Mouse (Mus musculus): ENCODE measurements around the gene Gpr107. TPM values are rescaled to one million over a fixed set of nuclear protein-coding genes. Genes with fewer than 3 reads are reported as not detected.

Gpr107 gene
- polyA plus RNA-seq, 1 experiment from 2014 or later: 34.9 TPM

GRCm38 (mm10) chr2:31206211-31206610 is 54.1 kb downstream of the Gpr107 start:
- H3K4me2 ChIP-seq (ENCODE audit: low read length): no peak overlapping the region
- H3K9ac ChIP-seq (ENCODE audit: low read depth, low read length): no peak overlapping the region
- 77% methylated on average over 4 of the region's 4 CpGs for WGBS
- H3K27ac ChIP-seq (ENCODE audit: low read length): no peak overlapping the region
- H3K9me3 ChIP-seq (replicated peaks; ENCODE audit: control insufficient read depth, low read length, poor library complexity, severe bottlenecking): no peaks in the 10 kb centered on the region
- no peak for ATAC-seq
- no peak overlapping the region for H3K4me3 ChIP-seq (ENCODE audit: low read depth, low read length)
- H3K27me3 ChIP-seq (ENCODE audit: control insufficient read depth, insufficient read depth, low read depth, low read length): no peaks in the 10 kb centered on the region
- H3K4me1 ChIP-seq (ENCODE audit: control insufficient read depth, insufficient read depth, low read length): peaks cover 23% of the 10 kb centered on the region
- no peaks in the 10 kb centered on the region; the same call in none of the 2 replicates for H3K36me3 ChIP-seq (ENCODE audit: control insufficient read depth, insufficient read depth, low read length)

GRCm38 (mm10) chr2:31206882-31207281 is 54.8 kb downstream of the Gpr107 start:
- no peak overlapping the region for H3K4me2 ChIP-seq (ENCODE audit: low read length)
- H3K27ac ChIP-seq (ENCODE audit: low read length): peak overlapping the region; percentile 39; the same call in 1 of the 2 replicates
- H3K27me3 ChIP-seq (ENCODE audit: control insufficient read depth, insufficient read depth, low read depth, low read length): no peaks in the 10 kb centered on the region
- no peak overlapping the region for H3K9ac ChIP-seq (ENCODE audit: low read depth, low read length)
- H3K36me3 ChIP-seq (ENCODE audit: control insufficient read depth, insufficient read depth, low read length): no peaks in the 10 kb centered on the region; the same call in none of the 2 replicates
- peaks cover 23% of the 10 kb centered on the region for H3K4me1 ChIP-seq (ENCODE audit: control insufficient read depth, insufficient read depth, low read length)
- 22% methylated on average over 8 of the region's 8 CpGs for WGBS
- no peak for ATAC-seq
- H3K9me3 ChIP-seq (replicated peaks; ENCODE audit: control insufficient read depth, low read length, poor library complexity, severe bottlenecking): no peaks in the 10 kb centered on the region
- H3K4me3 ChIP-seq (ENCODE audit: low read depth, low read length): no peak overlapping the region

GRCm38 (mm10) chr2:31208544-31209142 is 56.5 kb downstream of the Gpr107 start:
- no peak for ATAC-seq
- H3K9ac ChIP-seq (ENCODE audit: low read depth, low read length): no peak overlapping the region
- no peaks in the 10 kb centered on the region; the same call in none of the 2 replicates for H3K36me3 ChIP-seq (ENCODE audit: control insufficient read depth, insufficient read depth, low read length)
- no peak overlapping the region for H3K27ac ChIP-seq (ENCODE audit: low read length)
- H3K4me3 ChIP-seq (ENCODE audit: low read depth, low read length): no peak overlapping the region
- 91% methylated on average over 13 of the region's 13 CpGs for WGBS
- H3K9me3 ChIP-seq (replicated peaks; ENCODE audit: control insufficient read depth, low read length, poor library complexity, severe bottlenecking): no peaks in the 10 kb centered on the region
- no peaks in the 10 kb centered on the region for H3K27me3 ChIP-seq (ENCODE audit: control insufficient read depth, insufficient read depth, low read depth, low read length)
- H3K4me2 ChIP-seq (ENCODE audit: low read length): no peak overlapping the region
- H3K4me1 ChIP-seq (ENCODE audit: control insufficient read depth, insufficient read depth, low read length): peaks cover 23% of the 10 kb centered on the region

GRCm38 (mm10) chr2:31209525-31209924 is 57.4 kb downstream of the Gpr107 start:
- Histone ChIP-seq H3K9ac (ENCODE audit: low read depth, low read length) (no peak overlapping the region), H3K27ac (ENCODE audit: low read length) (no peak overlapping the region), H3K4me3 (ENCODE audit: low read depth, low read length) (no peak overlapping the region), H3K27me3 (ENCODE audit: control insufficient read depth, insufficient read depth, low read depth, low read length) (no peaks in the 10 kb centered on the region), H3K4me2 (ENCODE audit: low read length) (no peak overlapping the region), H3K36me3 (ENCODE audit: control insufficient read depth, insufficient read depth, low read length) (no peaks in the 10 kb centered on the region; the same call in none of the 2 replicates), H3K4me1 (ENCODE audit: control insufficient read depth, insufficient read depth, low read length) (peaks cover 23% of the 10 kb centered on the region), H3K9me3 (replicated peaks; ENCODE audit: control insufficient read depth, low read length, poor library complexity, severe bottlenecking) (no peaks in the 10 kb centered on the region)
- ATAC-seq: no peak
- WGBS: 90% methylated on average over 4 of the region's 4 CpGs

- 29% methylated on average over 11 of the region's 11 CpGs for WGBS
- Histone ChIP-seq H3K9me3 (replicated peaks; ENCODE audit: control insufficient read depth, low read length, poor library complexity, severe bottlenecking) (no peaks in the 10 kb centered on the region), H3K27ac (ENCODE audit: low read length) (peak overlapping the region; percentile 18), H3K9ac (ENCODE audit: low read depth, low read length) (peak overlapping the region; percentile 22), H3K4me1 (ENCODE audit: control insufficient read depth, insufficient read depth, low read length) (peaks cover 23% of the 10 kb centered on the region), H3K27me3 (ENCODE audit: control insufficient read depth, insufficient read depth, low read depth, low read length) (no peaks in the 10 kb centered on the region), H3K4me2 (ENCODE audit: low read length) (no peak overlapping the region), H3K36me3 (ENCODE audit: control insufficient read depth, insufficient read depth, low read length) (no peaks in the 10 kb centered on the region; the same call in none of the 2 replicates), H3K4me3 (ENCODE audit: low read depth, low read length) (no peak overlapping the region)
- no peak for ATAC-seq
Observed at GRCm38 (mm10) chr2:31210144-31210847, 58.2 kb downstream of the Gpr107 start.

GRCm38 (mm10) chr2:31211204-31211603 is 59.1 kb downstream of the Gpr107 start:
- no peak overlapping the region for H3K4me2 ChIP-seq (ENCODE audit: low read length)
- no peaks in the 10 kb centered on the region for H3K9me3 ChIP-seq (replicated peaks; ENCODE audit: control insufficient read depth, low read length, poor library complexity, severe bottlenecking)
- H3K4me1 ChIP-seq (ENCODE audit: control insufficient read depth, insufficient read depth, low read length): peaks cover 20% of the 10 kb centered on the region
- H3K36me3 ChIP-seq (ENCODE audit: control insufficient read depth, insufficient read depth, low read length): no peaks in the 10 kb centered on the region; the same call in none of the 2 replicates
- WGBS: 41% methylated on average over 3 of the region's 3 CpGs
- ATAC-seq: no peak
- H3K27ac ChIP-seq (ENCODE audit: low read length): 0 out of 2 replicates have a peak overlapping the region, but pooled peaks have one; percentile 18
- H3K27me3 ChIP-seq (ENCODE audit: control insufficient read depth, insufficient read depth, low read depth, low read length): no peaks in the 10 kb centered on the region
- H3K9ac ChIP-seq (ENCODE audit: low read depth, low read length): no peak overlapping the region
- no peak overlapping the region for H3K4me3 ChIP-seq (ENCODE audit: low read depth, low read length)

- Histone ChIP-seq H3K27ac (ENCODE audit: low read length) (no peak overlapping the region), H3K4me1 (ENCODE audit: control insufficient read depth, insufficient read depth, low read length) (peaks cover 9% of the 10 kb centered on the region), H3K36me3 (ENCODE audit: control insufficient read depth, insufficient read depth, low read length) (no peaks in the 10 kb centered on the region; the same call in none of the 2 replicates), H3K4me2 (ENCODE audit: low read length) (no peak overlapping the region), H3K27me3 (ENCODE audit: control insufficient read depth, insufficient read depth, low read depth, low read length) (no peaks in the 10 kb centered on the region), H3K9me3 (replicated peaks; ENCODE audit: control insufficient read depth, low read length, poor library complexity, severe bottlenecking) (no peaks in the 10 kb centered on the region), H3K4me3 (ENCODE audit: low read depth, low read length) (no peak overlapping the region), H3K9ac (ENCODE audit: low read depth, low read length) (no peak overlapping the region)
- WGBS: 65% methylated on average over 16 of the region's 16 CpGs
- peak; percentile 60; the same call in 1 of the 2 replicates for ATAC-seq
Observed at GRCm38 (mm10) chr2:31214211-31214796, 62.2 kb downstream of the Gpr107 start.

GRCm38 (mm10) chr2:31218611-31219010 is 66.5 kb downstream of the Gpr107 start:
- Histone ChIP-seq H3K9ac (ENCODE audit: low read depth, low read length) (no peak overlapping the region), H3K27ac (ENCODE audit: low read length) (no peak overlapping the region), H3K36me3 (ENCODE audit: control insufficient read depth, insufficient read depth, low read length) (no peaks in the 10 kb centered on the region), H3K4me2 (ENCODE audit: low read length) (no peak overlapping the region), H3K9me3 (replicated peaks; ENCODE audit: control insufficient read depth, low read length, poor library complexity, severe bottlenecking) (no peaks in the 10 kb centered on the region), H3K4me1 (ENCODE audit: control insufficient read depth, insufficient read depth, low read length) (no peaks in the 10 kb centered on the region; the same call in 1 of the 2 replicates), H3K4me3 (ENCODE audit: low read depth, low read length) (no peak overlapping the region), H3K27me3 (ENCODE audit: control insufficient read depth, insufficient read depth, low read depth, low read length) (no peaks in the 10 kb centered on the region)
- 81% methylated on average over 3 of the region's 3 CpGs for WGBS
- no peak for ATAC-seq

GRCm38 (mm10) chr2:31219470-31219869 is 67.4 kb downstream of the Gpr107 start:
- Histone ChIP-seq H3K27ac (ENCODE audit: low read length) (no peak overlapping the region), H3K27me3 (ENCODE audit: control insufficient read depth, insufficient read depth, low read depth, low read length) (no peaks in the 10 kb centered on the region), H3K4me2 (ENCODE audit: low read length) (no peak overlapping the region), H3K9ac (ENCODE audit: low read depth, low read length) (no peak overlapping the region), H3K4me3 (ENCODE audit: low read depth, low read length) (no peak overlapping the region), H3K9me3 (replicated peaks; ENCODE audit: control insufficient read depth, low read length, poor library complexity, severe bottlenecking) (no peaks in the 10 kb centered on the region), H3K4me1 (ENCODE audit: control insufficient read depth, insufficient read depth, low read length) (no peaks in the 10 kb centered on the region), H3K36me3 (ENCODE audit: control insufficient read depth, insufficient read depth, low read length) (no peaks in the 10 kb centered on the region)
- no peak for ATAC-seq
- 87% methylated on average over 6 of the region's 6 CpGs for WGBS

Data from midbrain, embryonic 16.5 days (tissue).